Mouse (Mus musculus) brown adipose tissue, adult 24 weeks (tissue): ENCODE results near the gene Nsa2. TPM values are rescaled to one million over a fixed set of nuclear protein-coding genes. Genes with fewer than 3 reads are reported as not detected.
"Not testable (repeated sequence)": the region's sequence is repeated elsewhere in the genome, so short reads cannot be mapped to it uniquely, and the experiment has no call there.

Source experiments
- H3K27ac ChIP-seq: fragments of 200-500 bp; replicated peaks from 2 replicates; pipeline ENCODE4 v1.5.1; 2012; ENCODE audit warnings: low read depth, mild to moderate bottlenecking, low read length
- H3K4me1 ChIP-seq: fragments of 200-500 bp; 2 replicates; pipeline ENCODE4 v1.6.1; 2012; ENCODE audit warnings: low read length, mixed read lengths; ENCODE audit not compliant: control insufficient read depth, insufficient read depth, insufficient read length
- H3K4me3 ChIP-seq: fragments of 200-500 bp; 2 replicates; pipeline ENCODE4 v1.5.1; 2012; ENCODE audit warnings: low read depth, mild to moderate bottlenecking, low read length, moderate library complexity; ENCODE audit not compliant: insufficient read depth
- polyA plus RNA-seq: library from polyadenylated mRNA; stranded (reverse); fragments of >200 nt; gene quantifications from 2 replicates; pipeline ENCODE4 v1.2.4, GENCODE M21; 2012; ENCODE audit not compliant: missing spikeins, insufficient read depth, insufficient read length

Gene Nsa2
- polyA plus RNA-seq, result 111 and 128 TPM in 2 replicates

DNA sequence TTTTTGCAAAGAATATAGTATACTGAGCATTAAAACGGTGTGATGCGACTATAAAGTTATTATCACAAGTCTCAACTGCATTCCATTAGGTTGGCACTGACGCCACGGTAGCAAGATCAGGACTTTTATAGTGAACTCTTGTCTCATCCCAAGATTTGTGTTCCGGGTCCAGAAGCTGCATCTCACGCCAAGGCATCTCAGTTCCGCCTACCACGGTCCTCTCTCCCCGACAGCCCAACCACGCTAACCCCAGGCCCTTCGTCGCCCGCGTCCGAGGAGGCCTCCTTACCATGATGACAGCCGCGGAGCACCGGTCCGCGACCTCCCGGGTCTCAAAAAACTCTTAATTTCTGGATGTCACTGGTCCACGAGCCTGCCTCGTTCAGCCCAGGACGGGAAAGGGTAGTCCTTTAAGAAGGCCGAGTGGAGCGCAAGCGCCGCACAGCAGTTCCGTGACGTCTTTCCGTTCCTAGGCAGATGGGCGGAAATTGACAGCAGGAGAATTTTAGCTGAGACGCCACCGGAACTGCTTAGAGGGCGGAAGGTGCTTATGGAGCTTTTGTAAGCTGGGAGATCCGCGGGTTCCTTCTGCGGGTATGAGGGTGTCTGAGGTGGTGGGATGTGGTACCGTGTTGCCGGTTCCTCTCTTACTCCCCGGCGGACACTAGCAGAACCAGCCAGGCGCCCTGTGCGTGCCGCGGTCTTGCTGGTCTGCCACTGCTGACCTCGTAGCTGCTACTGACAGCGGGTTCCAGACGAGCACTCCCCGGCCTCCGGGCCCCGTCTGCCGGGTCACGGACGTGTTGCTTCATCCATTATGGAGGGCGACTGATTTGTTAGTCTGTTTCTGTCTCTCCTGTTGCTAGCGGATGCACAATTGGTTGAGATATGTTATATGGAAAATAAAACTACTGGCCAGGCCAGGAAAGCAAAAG, at the start of gene Nsa2, which contains the start of gene Gfm2:
Nsa2 (minus strand) TSS at position 472 of the 935 bp plus-strand sequence.
Gfm2 (plus strand) TSS at position 472 of the 935 bp plus-strand sequence.
- peak within 1 kb of the TSS; percentile 96 for H3K4me3 ChIP-seq
- peaks cover 5% of the 10 kb centered on the region for H3K4me1 ChIP-seq
- peak within 1 kb of the TSS; percentile 96 for H3K27ac ChIP-seq

DNA sequence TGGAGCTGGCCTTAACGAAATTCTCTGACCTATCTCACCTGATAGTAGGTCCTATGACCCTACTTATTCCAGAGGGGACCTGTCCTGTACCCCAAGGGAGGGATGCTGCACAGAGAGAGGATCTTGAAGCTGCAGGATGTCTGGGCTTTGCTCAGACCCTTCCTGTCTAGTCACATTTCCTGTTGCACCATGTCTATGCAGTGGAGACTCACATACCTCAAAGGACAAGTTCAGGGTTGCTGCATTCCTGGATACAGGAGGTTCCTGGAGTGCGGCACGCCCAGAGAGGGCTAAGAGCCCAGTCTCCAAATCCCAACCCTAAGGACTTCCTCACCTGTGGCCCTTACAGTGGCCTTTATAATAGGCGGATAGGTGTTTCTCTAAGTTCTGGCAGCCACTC, 48.6 kb upstream of the Nsa2 start:
- H3K4me3 ChIP-seq, result no peak overlapping the region
- no peaks in the 10 kb centered on the region for H3K4me1 ChIP-seq
- H3K27ac ChIP-seq, result no peak overlapping the region

DNA sequence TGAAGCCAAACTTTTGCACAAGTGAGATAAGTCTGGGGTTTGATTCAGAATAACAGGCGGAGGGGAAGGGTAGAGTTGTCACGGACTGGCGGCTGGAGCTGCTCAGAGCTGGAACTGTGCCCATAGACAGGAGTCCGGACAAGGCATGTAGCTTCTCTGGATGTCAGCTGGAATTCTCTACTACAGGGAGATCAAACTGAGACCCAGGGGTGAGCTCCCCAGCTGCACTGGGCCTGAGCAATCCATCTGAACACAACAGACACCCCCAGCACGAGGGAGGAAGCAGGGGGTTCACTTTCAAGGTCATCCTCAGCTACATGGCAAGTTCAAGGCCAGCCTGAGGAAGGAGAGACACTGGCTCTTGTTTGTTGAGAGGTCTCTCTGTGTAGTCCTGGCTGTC, 46.9 kb upstream of the Nsa2 start:
- Histone ChIP-seq H3K27ac (no peak overlapping the region), H3K4me1 (no peaks in the 10 kb centered on the region), H3K4me3 (no peak overlapping the region)

- Histone ChIP-seq H3K4me3 (no peak overlapping the region), H3K27ac (no peak overlapping the region), H3K4me1 (no peaks in the 10 kb centered on the region)
Measured at GRCm38 (mm10) chr13:97184168-97184567, 46.4 kb upstream of the Nsa2 start.

DNA sequence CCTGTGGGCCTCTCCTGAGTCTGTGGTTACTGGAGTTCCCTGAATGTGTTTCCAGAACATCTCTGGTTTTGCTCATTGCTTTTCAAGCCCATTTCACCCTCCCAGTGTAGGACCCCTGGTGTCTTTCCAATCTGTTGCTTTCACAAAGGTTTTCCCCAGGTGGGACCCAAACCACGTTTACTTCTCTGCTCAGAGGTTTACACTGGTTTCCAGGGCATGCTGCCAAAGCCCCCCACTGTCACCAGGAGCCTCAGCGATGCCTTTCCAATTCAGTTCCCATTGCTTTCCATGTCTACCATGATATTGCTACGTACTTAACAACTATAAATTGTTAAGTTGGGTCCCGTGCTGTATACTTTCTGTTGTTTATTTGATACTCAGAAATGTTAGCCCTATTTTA, 45.1 kb upstream of the Nsa2 start:
- Histone ChIP-seq H3K4me3 (no peak overlapping the region), H3K27ac (no peak overlapping the region), H3K4me1 (no peaks in the 10 kb centered on the region)

GRCm38 (mm10) chr13:97180113-97180828, 42.5 kb upstream of the Nsa2 start:
- H3K27ac ChIP-seq, result no peak overlapping the region
- H3K4me1 ChIP-seq, result no peaks in the 10 kb centered on the region
- no peak overlapping the region for H3K4me3 ChIP-seq

DNA sequence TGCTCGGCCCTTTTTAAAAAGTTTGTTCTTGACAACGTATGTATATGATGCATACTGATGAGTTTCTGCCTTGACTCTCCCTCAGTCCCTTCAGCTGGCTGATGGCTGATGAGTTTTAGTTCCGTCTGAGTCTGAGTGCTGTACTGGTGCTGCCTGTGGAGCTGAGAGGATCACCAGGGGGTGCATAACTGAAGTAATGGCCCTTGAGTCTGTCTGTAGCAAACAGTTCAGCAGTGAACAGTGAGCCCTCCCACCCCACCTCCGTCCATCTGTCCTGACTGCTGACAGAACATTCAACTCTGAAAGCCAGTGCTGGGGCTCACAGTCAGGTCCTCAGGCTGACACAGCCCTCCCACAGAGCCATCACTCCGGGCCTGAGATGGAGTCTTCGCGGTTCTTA, 41.2 kb upstream of the Nsa2 start:
- Histone ChIP-seq H3K4me1 (no peaks in the 10 kb centered on the region), H3K27ac (no peak overlapping the region), H3K4me3 (no peak overlapping the region)

- H3K4me3 ChIP-seq, result no peak overlapping the region
- H3K4me1 ChIP-seq, result no peaks in the 10 kb centered on the region
- H3K27ac ChIP-seq, result no peak overlapping the region
Measured at GRCm38 (mm10) chr13:97176731-97177130, 39.0 kb upstream of the Nsa2 start.

- no peak overlapping the region for H3K4me3 ChIP-seq
- no peaks in the 10 kb centered on the region for H3K4me1 ChIP-seq
- no peak overlapping the region for H3K27ac ChIP-seq
Measured at GRCm38 (mm10) chr13:97175520-97176264, 38.0 kb upstream of the Nsa2 start.

GRCm38 (mm10) chr13:97145834-97146233, 8.1 kb upstream of the Nsa2 start:
- H3K4me3 ChIP-seq, result no peak overlapping the region
- H3K27ac ChIP-seq, result no peak overlapping the region
- no peaks in the 10 kb centered on the region for H3K4me1 ChIP-seq

DNA sequence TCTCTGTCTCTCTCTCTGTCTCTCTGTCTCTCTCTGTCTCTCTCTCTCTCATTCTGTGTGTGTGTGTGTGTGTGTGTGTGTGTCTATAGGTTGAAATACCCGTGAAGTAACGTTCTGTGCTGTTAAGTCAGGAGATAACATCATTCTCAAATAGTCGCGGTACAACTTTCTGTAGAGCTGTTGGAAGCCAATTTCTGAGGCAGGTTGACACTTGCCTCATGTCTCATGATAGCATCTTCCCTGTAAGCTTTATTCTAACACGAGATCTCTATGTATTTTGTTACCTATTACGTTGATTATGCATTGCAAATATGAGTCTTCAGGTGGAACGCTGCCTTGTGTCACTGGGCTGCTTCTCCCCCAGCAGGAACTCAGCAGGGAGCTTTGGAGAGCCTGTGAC, 4.6 kb upstream of the Nsa2 start:
- Histone ChIP-seq H3K4me3 (no peak overlapping the region), H3K4me1 (peaks cover 5% of the 10 kb centered on the region), H3K27ac (no peak overlapping the region)

DNA sequence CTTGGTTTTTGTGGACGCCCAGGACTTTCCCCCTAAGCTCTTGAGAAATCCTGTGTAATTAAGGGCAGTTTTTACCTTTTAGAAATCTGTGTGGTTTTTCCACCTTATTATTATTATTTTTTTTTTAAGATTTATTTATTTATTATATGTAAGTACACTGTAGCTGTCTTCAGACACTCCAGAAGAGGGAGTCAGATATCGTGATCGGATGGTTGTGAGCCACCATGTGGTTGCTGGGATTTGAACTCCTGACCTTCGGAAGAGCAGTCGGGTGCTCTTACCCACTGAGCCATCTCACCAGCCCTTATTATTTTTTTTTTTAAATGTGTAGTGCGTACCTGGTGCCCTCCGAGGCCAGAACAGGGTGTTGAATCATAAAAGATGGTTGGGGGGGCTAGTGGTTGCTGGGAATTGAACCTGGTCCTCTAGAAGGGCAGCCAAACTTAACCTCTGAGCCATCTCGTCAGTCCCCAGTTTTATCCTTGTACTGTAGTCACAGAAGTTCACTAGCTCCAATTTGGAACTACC, 731 bp upstream of the Nsa2 start:
- peak overlapping the region; percentile 96 for H3K27ac ChIP-seq
- H3K4me3 ChIP-seq, result peak overlapping the region; percentile 96
- not testable (repeated sequence) for H3K4me1 ChIP-seq

GRCm38 (mm10) chr13:97130413-97130812, 7.3 kb downstream of the Nsa2 start:
- not testable (repeated sequence) for H3K4me3 ChIP-seq

DNA sequence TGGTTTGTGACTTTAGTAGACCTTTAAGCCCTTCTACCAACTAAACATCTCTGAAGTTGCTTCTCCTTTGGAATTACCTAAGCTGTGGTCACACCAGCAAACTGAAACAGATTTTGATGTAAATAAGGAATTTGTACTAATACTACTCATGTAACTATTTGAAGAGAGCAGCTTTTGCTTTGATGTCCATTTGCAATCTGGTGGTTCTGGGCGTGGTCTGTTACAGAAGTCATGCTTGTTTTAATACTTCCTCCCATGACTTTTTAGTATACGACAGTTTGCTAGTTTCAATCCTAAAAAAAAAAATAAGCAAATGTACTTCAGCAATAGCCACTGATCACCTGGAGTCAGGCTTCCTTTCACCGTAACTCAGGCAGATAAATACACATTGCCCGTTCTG, 8.1 kb downstream of the Nsa2 start:
- H3K27ac ChIP-seq, H3K4me3 ChIP-seq, H3K4me1 ChIP-seq: not testable (repeated sequence)

More at GRCm38 (mm10) chr13:97130413-97130812, 7.3 kb downstream of the Nsa2 start:
- H3K4me1 ChIP-seq, H3K27ac ChIP-seq: not testable (repeated sequence)

- Histone ChIP-seq H3K27ac (no peak overlapping the region), H3K4me1 (no peaks in the 10 kb centered on the region), H3K4me3 (no peak overlapping the region)
Measured at GRCm38 (mm10) chr13:97121341-97121740, 16.4 kb downstream of the Nsa2 start.
